Mouse (Mus musculus): ENCODE results near the gene Dnmt3l. TPM values are rescaled to one million over a fixed set of nuclear protein-coding genes. Genes with fewer than 3 reads are reported as not detected.

Dnmt3l gene
- polyA plus RNA-seq, 1 experiment, result 179 TPM

GRCm38 (mm10) chr10:78054633-78055565 lies 13.2 kb downstream of the Dnmt3l start:
- Histone ChIP-seq H3K27ac (ENCODE audit: insufficient read depth, low read length) (no peak overlapping the region), H3K4me1 (ENCODE audit: control insufficient read depth, insufficient read depth, low read length) (peaks cover 3% of the 10 kb centered on the region), H3K4me3 (ENCODE audit: low read depth, low read length) (peak overlapping the region; percentile 4; the same call in 1 of the 2 replicates), H3K36me3 (ENCODE audit: control insufficient read depth, insufficient read depth, low read length, poor library complexity, severe bottlenecking) (peaks cover 57% of the 10 kb centered on the region), H3K9me3 (replicated peaks; ENCODE audit: control insufficient read depth, insufficient read depth, low read length, poor library complexity, severe bottlenecking) (no peaks in the 10 kb centered on the region), H3K9ac (ENCODE audit: low read depth, poor library complexity, severe bottlenecking) (no peak overlapping the region), H3K27me3 (ENCODE audit: control insufficient read depth, insufficient read depth, low read length, poor library complexity, severe bottlenecking) (no peaks in the 10 kb centered on the region)
- no peak for TF ChIP-seq CTCF (IDR thresholded peaks at IDR 0.05; ENCODE audit: low read depth, low read length)
- no peak for TF ChIP-seq POLR2A (IDR thresholded peaks at IDR 0.05; ENCODE audit: insufficient read depth, low read length)
- no peak for TF ChIP-seq EP300 (IDR thresholded peaks at IDR 0.05; ENCODE audit: insufficient read depth, low read depth, low read length)

DNA sequence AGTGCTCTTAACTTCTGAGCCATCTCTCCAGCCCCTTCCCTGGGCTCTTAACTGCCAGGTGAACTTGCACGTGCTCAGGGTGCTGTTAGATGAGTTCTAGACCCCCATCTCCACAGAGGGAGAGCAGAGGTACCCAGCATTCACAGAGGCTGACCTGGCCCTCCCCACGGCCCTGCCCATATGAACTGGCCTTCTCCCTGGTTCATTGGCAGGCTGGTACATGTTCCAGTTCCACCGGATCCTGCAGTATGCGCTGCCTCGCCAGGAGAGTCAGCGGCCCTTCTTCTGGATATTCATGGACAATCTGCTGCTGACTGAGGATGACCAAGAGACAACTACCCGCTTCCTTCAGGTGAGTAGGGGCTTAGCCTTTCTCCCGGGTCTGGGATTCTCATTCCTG lies 15.3 kb downstream of the Dnmt3l start:
- Histone ChIP-seq H3K9ac (ENCODE audit: low read depth, poor library complexity, severe bottlenecking) (no peak overlapping the region), H3K4me1 (ENCODE audit: control insufficient read depth, insufficient read depth, low read length) (peaks cover 3% of the 10 kb centered on the region), H3K36me3 (ENCODE audit: control insufficient read depth, insufficient read depth, low read length, poor library complexity, severe bottlenecking) (peaks cover 55% of the 10 kb centered on the region), H3K9me3 (replicated peaks; ENCODE audit: control insufficient read depth, insufficient read depth, low read length, poor library complexity, severe bottlenecking) (no peaks in the 10 kb centered on the region), H3K4me3 (ENCODE audit: low read depth, low read length) (no peak overlapping the region), H3K27ac (ENCODE audit: insufficient read depth, low read length) (no peak overlapping the region), H3K27me3 (ENCODE audit: control insufficient read depth, insufficient read depth, low read length, poor library complexity, severe bottlenecking) (no peaks in the 10 kb centered on the region)
- TF ChIP-seq CTCF (IDR thresholded peaks at IDR 0.05; ENCODE audit: low read depth, low read length) (no peak), EP300 (IDR thresholded peaks at IDR 0.05; ENCODE audit: insufficient read depth, low read depth, low read length) (no peak), POLR2A (IDR thresholded peaks at IDR 0.05; ENCODE audit: insufficient read depth, low read length) (no peak)

DNA sequence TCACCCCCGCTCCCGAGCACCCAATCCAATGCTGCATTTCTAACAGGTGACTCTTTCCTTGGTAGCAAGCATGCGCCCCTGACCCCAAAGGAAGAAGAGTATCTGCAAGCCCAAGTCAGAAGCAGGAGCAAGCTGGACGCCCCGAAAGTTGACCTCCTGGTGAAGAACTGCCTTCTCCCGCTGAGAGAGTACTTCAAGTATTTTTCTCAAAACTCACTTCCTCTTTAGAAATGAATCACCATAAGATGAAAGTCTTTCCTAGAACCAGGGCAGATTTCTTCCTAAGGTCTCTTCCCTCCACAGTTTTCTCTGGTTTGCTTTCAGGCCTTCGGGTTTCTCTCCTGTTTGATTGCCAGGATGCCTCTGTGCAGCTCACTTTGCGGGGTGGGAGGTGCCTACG lies 21.4 kb downstream of the Dnmt3l start:
- H3K4me1 ChIP-seq (ENCODE audit: control insufficient read depth, insufficient read depth, low read length), result peaks cover 4% of the 10 kb centered on the region
- H3K27ac ChIP-seq (ENCODE audit: insufficient read depth, low read length), result no peak overlapping the region
- H3K4me3 ChIP-seq (ENCODE audit: low read depth, low read length), result no peak overlapping the region
- H3K9me3 ChIP-seq (replicated peaks; ENCODE audit: control insufficient read depth, insufficient read depth, low read length, poor library complexity, severe bottlenecking), result no peaks in the 10 kb centered on the region
- no peak overlapping the region for H3K9ac ChIP-seq (ENCODE audit: low read depth, poor library complexity, severe bottlenecking)
- peaks cover 36% of the 10 kb centered on the region for H3K36me3 ChIP-seq (ENCODE audit: control insufficient read depth, insufficient read depth, low read length, poor library complexity, severe bottlenecking)
- H3K27me3 ChIP-seq (ENCODE audit: control insufficient read depth, insufficient read depth, low read length, poor library complexity, severe bottlenecking), result no peaks in the 10 kb centered on the region
- TF ChIP-seq POLR2A (IDR thresholded peaks at IDR 0.05; ENCODE audit: insufficient read depth, low read length) (no peak), EP300 (IDR thresholded peaks at IDR 0.05; ENCODE audit: insufficient read depth, low read depth, low read length) (no peak), CTCF (IDR thresholded peaks at IDR 0.05; ENCODE audit: low read depth, low read length) (no peak)

DNA sequence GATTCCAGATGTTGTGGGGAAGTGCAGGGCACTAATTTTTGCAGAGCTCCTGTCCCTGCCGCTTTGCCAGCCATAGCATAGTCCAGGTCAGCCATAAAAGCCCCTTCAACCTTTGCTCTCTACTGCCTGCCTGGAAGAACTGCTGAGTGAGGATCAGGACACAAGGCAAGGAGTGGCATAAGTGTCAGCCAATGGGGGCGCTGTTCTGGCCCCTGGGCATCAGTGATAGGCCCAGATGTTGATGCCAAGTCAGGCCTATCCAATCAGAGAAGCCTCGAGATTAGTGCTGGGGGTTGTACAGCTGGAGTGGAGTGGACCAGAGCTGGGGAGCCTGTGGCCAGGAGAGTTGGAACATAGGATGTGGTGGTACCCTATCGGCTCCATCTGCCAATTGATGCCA lies 25.5 kb downstream of the Dnmt3l start:
- Histone ChIP-seq H3K4me1 (ENCODE audit: control insufficient read depth, insufficient read depth, low read length) (peaks cover 4% of the 10 kb centered on the region), H3K9ac (ENCODE audit: low read depth, poor library complexity, severe bottlenecking) (no peak overlapping the region), H3K36me3 (ENCODE audit: control insufficient read depth, insufficient read depth, low read length, poor library complexity, severe bottlenecking) (peaks cover 22% of the 10 kb centered on the region), H3K27me3 (ENCODE audit: control insufficient read depth, insufficient read depth, low read length, poor library complexity, severe bottlenecking) (no peaks in the 10 kb centered on the region), H3K4me3 (ENCODE audit: low read depth, low read length) (no peak overlapping the region), H3K27ac (ENCODE audit: insufficient read depth, low read length) (no peak overlapping the region), H3K9me3 (replicated peaks; ENCODE audit: control insufficient read depth, insufficient read depth, low read length, poor library complexity, severe bottlenecking) (no peaks in the 10 kb centered on the region)
- TF ChIP-seq CTCF (IDR thresholded peaks at IDR 0.05; ENCODE audit: low read depth, low read length) (peak; percentile 33), EP300 (IDR thresholded peaks at IDR 0.05; ENCODE audit: insufficient read depth, low read depth, low read length) (no peak)

DNA sequence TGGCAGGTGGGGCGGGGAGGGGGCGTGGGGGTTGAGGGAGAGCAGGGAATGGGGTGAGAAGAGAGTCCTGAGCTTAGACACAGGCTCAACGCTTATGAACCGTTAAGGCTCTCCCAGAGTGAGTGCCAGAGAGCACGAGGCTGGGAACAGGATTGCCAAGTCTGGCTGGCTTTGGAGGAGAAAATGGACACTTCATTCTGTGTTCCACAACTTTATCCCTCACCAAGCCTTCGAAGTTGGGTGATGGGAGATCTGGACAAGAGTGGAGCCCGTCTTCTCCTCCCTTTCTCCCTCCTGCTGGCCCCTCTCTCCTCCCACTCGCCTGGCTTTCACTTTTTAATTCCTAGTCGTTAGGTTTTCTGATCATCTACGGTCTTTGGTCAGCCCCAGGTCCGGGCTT lies 26.8 kb downstream of the Dnmt3l start:
- H3K9me3 ChIP-seq (replicated peaks; ENCODE audit: control insufficient read depth, insufficient read depth, low read length, poor library complexity, severe bottlenecking), result no peaks in the 10 kb centered on the region
- H3K36me3 ChIP-seq (ENCODE audit: control insufficient read depth, insufficient read depth, low read length, poor library complexity, severe bottlenecking), result peaks cover 20% of the 10 kb centered on the region
- peak overlapping the region; percentile 6; the same call in 1 of the 2 replicates for H3K4me3 ChIP-seq (ENCODE audit: low read depth, low read length)
- no peak overlapping the region for H3K27ac ChIP-seq (ENCODE audit: insufficient read depth, low read length)
- H3K9ac ChIP-seq (ENCODE audit: low read depth, poor library complexity, severe bottlenecking), result peak overlapping the region; percentile 84
- peaks cover 4% of the 10 kb centered on the region for H3K4me1 ChIP-seq (ENCODE audit: control insufficient read depth, insufficient read depth, low read length)
- H3K27me3 ChIP-seq (ENCODE audit: control insufficient read depth, insufficient read depth, low read length, poor library complexity, severe bottlenecking), result no peaks in the 10 kb centered on the region
- TF ChIP-seq EP300 (IDR thresholded peaks at IDR 0.05; ENCODE audit: insufficient read depth, low read depth, low read length), result no peak
- no peak for TF ChIP-seq POLR2A (IDR thresholded peaks at IDR 0.05; ENCODE audit: insufficient read depth, low read length)
- TF ChIP-seq CTCF (IDR thresholded peaks at IDR 0.05; ENCODE audit: low read depth, low read length), result no peak
